Mouse (Mus musculus): Measurements from ENCODE around the gene Plekha1. TPM values are rescaled to one million over a fixed set of nuclear protein-coding genes. Genes with fewer than 3 reads are reported as not detected.

The Plekha1 gene
- total RNA-seq, 2 experiments from 2014 or later: 30.9 to 32.5 TPM

DNA sequence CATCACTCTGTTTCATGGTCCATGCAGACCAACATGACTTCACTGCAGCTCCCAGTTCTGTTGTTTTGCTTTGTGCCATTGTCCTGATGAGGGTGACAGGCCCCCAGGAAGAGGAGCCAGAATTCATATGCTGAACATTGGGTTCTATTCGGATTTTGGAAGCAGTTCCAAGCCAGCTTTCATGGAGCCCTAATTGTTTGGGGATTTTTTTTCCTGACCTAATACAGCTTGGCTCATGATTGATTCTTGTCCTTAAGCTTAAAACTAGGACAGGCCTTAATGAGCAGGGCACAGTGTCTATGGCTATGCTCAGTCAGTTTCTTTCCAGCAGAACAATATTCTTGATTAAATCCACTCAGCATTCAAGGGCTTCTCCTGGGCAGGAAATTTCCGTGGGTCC is 52.7 kb downstream of the Plekha1 start:
- no peak for DNase-seq

DNA sequence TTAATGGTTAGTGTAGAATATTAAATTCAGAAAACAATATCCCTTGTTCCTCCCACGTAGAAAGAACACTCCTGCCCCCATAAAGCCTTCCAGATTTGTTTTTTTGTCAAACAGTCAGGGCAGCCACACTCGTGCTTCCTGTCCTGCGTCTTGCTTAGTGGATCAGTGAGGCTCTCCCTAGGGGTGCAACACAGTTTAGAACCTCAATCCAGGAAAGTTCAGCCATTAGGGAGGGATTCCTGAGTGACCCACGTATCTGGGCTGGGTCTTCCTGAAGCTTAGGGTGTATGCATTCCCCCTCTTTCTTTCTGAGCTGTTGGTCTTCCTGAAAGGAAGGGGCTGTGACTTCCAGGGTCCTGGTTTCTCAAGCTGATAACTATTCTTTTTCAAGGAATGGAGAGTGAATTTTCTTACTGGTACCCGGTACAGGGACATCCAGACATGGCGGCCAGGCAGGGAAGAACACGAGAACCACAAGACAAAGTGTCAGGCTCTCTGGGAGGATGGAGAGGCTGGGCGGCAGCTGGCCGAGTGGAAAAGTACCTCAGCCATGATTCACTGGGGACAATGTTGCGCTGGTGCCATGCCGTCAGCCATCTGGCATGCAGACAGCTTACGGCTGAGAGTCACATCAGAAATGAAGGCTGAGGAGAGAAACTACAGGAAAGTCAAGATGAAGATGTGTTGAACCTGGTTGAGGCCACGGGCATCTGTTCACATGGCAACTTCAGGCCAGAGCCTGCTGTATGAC is 57.6 kb downstream of the Plekha1 start:
- no peak for DNase-seq

DNA sequence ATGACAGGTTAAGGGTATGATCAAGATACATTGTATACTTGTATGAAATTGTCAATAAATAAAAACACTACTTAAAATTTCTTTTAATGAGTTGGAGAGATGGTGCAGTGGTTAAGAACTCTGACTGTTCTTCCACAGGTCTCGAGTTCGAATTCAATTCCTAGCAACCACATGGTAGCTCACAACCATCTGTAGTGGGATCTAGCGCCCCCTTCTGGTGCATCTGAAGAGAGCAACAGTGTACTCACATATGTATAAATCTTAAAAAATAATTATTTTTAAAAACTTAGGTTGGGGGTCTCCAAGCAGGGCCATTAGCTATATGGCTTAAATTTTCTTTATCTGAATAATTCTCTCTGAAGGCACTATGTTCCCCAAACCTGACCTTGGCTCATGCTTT is 64.8 kb downstream of the Plekha1 start:
- no peak for DNase-seq

DNA sequence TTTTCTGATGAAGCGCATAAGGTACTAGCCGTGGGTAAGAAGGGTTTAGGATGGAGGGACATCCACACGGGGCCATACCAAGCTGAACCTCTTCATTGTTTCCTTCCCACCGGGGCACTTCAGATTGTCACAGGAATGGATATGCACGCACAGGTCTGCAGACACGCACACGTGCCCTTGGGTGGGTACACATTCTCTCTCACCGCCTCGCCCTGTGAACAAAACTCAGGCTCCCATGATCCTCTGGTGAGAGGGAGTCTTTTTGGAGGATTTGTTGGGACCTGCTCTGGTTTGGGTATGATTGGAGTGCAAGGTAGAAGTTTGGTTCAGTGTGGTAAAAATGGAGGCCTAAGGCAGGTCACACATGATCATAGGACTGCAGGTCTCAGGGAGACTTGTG is 67.4 kb downstream of the Plekha1 start:
- DNase-seq: no peak

DNA sequence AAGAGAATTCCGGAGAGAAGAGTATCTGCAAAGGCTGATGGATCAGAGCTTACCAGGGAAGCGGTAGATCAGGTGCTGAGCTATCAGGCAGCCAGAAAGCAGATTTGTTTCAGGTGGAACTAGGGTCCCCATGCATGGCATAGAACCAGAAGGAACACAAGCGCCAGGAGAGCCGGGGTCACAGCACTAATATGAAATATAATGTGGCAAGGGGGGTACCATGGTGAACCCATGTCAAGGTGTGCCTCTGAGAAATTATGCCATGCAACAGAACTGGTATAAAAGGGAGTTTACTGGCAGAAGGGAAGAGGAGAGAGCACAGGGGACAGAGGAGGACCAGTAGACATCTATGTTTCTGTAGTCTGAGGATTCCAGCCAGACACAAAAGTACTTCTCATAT is 69.1 kb downstream of the Plekha1 start:
- no peak for DNase-seq

DNA sequence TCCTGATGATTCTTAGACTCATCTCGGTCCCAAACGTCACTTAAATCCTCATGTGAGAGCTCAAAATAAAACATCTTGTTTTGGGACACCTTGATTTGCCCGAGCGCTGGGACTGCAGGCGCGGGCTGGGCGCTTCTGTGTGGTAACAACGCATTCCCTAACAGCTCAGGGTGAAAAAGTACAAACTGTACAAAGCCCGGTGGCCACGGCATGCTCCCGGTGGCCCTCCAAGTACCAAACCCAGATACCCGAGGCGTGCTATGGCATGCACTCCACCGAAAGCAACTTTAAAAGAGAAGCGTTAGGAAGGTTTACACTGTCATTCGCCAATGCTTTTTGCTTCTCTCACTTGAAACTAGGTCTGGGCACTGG is 69.9 kb downstream of the Plekha1 start:
- no peak for DNase-seq

DNA sequence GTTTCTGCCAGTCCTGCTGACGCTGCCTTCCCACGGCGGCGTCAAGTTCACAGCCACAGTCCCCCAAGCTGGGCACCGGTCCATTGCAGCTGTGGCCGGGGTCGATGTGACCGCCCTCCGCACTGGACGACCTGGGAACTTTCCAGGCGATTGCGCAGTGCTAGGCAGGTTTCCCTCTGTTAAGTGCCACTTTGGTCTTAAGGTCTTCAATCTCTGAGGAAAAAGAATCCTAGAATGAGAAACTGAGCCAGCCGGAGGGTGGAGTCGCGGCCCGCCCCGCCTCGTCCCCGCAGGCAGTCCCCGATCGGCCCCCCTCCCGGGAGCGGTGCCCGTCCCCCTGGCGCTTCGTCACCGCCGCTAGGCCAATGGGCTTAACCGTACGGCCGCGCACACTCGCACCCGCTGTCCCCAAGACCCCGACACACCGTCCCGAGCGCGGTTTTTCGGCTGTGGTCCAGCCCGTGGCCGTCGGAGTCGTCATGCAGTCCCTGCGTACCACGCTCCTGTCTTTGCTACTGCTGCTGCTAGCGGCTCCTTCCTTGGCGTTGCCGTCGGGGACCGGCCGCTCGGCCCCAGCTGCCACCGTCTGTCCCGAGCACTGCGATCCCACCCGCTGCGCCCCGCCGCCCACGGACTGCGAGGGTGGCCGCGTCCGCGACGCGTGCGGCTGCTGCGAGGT is 70.4 kb downstream of the Plekha1 start, which contains the start of gene Htra1:
TSS of gene Htra1 (plus strand) at position 319 of the 679 bp plus-strand sequence.
- DNase-seq: peak; percentile 83

DNA sequence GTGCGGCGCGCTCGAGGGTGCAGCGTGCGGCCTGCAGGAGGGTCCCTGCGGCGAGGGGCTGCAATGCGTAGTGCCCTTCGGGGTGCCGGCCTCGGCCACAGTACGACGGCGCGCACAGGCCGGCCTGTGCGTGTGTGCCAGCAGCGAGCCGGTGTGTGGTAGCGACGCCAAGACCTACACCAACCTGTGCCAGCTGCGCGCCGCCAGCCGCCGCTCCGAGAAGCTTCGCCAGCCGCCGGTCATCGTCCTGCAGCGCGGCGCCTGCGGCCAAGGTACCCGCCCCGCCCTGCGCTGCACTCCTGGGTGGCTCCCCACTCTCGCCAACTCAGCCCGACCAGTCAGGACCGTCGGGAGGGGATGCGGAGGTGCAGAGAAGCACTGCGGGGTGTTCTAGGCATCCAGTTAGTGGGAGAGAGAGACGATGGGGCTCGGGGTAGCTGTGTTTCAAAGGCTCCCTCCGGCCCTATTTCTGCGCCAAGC is 71.0 kb downstream of the Plekha1 start:
- peak; percentile 62 for DNase-seq

DNA sequence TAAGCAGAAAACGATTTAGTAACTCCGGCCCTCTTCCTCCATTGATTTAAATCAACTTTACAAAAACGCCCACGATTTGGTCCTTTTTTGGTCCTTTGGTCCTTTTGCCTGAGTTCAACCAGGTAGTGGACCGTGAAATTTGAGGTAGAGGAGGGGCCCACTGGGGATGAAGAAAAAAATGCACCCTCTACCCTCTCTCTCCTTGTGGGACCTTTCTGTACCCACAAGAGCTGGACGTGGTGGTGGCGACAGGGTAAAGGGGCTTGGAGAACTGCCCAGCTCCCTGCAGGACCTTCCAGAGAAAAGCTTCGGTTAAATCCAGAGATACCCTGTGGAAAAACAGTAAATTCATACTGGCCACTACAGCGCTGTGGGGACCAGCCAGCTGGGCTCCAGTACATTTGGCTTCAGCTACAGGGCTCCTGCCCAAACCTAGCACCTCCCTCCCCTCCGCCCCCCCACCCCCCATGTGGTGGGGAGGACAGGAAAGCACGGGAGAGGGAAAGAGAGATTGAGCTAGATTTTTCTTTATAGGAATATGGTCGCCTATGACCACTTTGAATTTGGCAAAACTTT is 71.8 kb downstream of the Plekha1 start:
- DNase-seq: peak; percentile 41

DNA sequence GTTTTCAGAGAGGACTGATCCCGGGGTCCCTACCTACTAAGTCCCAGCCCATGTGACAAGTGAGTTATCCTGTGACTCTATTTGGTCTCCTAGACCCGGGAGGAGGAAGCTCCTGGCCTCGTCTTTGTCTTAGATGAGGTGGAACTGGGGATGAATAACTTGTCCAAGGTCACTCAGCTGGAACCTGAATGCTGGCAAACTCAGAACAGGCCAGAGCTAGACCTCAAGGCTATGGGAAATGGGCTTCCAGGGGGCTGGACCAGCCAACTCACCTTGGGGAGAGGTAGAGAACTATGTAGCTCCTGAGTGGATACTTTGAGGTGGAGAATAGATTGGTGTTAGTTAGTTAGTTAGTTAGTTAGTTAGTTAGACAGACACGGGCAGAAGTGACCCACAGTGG is 72.4 kb downstream of the Plekha1 start:
- no peak for DNase-seq

DNA sequence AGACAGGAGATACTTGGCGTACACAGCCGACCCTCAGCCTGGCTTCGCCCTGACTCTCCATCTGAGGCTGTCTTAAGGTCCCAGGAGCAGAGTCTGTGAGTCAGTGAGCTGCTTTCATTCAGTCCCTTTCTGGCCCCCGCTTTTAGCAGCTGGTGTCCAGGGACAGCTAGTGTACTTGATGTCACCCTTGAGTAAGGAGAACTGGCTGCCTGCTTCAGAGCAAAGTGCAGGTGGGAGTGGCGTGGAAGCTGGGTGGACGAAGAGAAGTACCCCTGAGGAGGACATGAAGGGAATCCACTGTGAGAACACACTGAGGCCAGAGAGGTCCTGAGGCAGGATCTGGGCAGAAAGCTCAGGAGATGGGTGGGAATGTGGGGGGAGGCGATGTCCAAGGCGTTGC is 73.3 kb downstream of the Plekha1 start:
- DNase-seq: no peak

DNA sequence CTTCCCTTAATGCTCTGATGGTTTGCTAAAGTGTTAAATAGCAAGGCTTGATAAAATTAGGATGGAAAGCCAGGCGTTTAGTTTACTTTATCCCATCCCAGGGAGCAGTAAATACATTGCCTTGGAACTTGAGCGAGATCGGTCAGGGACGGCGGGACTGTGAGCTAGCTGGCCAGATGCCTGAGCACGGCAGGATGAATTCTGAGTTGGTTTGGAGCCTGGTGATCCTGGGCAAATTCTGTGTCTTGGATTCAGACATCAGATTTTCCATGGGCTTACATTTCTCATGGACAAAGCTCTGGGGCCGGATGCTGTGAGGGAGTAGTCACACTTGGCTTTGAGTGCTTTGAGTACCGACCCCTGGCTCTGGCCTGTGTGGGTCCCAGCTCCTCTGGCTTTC is 75.2 kb downstream of the Plekha1 start:
- no peak for DNase-seq

DNA sequence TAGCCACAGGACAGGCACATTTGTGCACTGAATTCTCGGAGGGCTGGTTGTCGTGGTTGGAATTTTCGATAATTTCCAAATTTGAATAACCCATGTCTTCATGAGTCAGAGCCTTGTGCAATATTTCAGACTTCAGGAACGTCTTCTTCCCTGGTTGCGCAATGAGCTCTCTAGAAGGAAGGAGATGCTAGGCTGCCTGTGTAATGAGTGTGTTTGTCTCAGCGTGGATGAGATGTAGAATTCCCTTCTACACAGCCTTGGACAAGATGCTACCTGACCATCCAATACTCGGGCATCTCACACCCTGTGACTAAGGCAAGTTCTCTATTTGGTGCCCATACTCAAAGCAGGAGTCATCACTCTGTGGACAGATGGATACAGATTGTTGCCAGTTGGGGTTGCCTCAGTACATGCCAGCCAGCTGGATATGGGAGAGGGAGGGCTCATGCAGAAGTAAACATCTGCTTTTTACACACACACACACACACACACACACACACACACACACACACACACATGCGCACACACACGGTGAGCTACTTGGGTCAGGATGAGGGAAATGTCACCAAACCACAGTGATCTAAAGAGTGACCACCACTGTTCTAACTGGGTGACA is 77.8 kb downstream of the Plekha1 start:
- DNase-seq: no peak

DNA sequence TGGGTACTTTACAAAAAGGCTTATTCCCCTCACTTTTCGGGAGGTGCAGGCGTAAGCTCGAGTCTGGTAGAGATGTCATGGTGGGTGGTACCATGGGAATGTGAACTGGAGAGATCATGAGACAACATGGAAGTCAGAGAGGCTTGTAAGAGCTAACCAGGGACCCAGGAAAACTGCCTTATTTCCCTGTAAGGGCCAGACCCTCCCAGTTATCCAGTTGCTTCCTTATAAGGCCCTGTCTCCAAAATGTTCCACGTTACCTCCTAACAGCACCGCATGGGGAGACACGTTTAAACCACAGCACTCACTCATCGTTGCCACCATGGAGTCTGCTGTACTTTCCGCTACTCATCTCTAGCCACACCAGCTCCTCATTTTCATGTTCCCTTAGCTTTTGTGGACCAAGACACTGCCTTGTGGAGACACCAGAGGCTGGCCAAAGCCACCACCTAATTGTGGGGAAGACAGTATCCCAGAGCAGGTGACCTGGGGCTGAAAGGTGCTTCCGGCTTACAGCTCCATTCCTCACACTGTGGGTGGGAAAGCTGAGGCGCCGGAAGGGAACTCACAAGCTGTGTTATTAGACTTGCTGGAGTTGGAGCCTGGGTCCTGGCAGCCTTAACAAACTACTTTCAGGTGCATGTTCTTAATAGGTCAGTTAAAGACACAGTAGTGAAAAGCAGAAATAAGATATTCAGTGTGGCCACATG is 79.4 kb downstream of the Plekha1 start:
- DNase-seq: no peak

DNA sequence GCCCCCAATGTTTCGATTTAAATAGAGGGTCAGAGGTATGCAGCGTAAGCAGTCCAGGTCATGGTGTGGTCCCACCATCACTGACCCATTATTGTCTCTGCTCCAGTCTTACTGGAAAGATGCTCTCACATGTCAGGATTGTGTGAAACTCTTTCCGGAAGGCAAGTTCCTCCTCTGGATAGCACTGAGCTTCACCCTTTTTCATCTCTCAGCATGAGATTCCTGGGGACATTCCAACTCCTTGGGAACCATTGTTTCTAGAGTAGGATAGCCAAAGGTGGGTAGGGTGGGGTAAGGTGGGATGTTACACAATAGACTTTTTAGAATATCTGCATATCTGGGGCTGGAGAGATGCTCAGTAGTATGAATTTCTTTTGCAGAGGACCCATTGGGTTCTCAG is 80.2 kb downstream of the Plekha1 start:
- no peak for DNase-seq

DNA sequence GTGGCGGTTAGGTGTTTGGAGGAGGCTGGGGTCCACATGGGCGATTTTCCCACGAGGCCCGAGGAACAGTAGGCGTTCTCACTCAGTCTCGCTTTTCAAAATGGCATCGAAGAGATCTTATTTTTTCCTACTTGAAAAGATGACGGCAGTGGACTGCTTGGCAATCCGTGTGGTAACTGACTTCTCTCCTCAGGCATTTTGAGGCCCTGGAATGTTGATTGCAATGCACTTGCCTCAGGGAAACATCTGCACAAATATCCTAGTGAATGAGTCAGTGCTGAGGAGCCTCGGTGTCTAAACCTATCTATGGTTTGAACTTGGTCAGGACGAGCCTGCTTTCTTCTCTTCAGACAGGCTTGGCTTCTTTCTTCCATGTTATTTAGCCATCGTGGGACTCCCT is 80.7 kb downstream of the Plekha1 start:
- DNase-seq: no peak

DNA sequence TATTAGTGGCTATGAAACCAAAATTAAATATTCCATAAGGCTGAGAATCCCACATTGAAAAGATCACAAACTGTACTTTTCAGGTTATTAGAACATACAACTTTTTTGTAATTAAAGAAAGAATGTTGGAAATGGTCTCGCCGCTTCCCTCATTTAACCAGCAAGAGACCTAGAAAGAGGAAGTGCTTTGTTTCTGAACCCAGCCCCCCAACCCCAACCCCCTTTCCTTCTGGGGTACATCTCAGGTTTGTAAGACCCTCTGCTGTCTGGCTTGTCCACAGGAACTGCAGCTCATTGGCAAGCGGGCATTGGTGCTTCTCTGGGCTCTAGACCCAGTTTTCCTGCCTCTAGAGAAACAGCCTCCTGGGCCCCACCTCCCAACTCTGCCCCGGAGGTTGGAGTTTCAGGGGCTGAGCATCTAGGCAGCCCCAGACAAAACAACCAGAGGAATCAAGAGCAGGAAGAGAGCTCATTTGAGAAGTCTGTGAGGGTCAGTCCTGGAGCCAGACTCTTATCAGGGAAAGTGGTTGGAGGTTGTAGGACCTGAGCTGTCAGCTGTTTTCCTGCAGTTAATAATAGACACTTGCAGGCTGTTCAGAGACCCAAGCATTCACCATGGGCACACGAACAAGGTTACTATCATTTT is 83.1 kb downstream of the Plekha1 start:
- no peak for DNase-seq

DNA sequence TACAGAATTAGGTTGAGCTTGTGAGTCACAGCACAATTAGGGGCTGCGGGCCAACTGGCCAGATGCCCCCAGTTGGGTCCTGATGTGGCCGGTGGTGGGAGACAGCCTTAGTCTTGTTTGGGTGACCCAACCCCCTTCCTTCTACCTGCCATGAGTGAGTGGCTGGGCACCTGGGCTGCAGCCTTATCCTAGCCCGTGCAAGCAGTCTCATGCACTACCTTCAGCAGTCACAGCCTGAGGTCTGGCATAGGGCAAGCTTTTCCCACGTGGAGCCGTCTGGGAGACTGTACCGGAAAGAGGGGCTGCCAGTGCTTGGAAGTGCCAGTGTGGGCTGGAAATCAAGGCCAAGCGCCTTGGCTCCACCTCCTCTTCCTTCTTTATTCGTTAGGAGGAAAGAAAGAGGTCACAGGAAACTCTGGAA is 83.8 kb downstream of the Plekha1 start:
- DNase-seq: peak; percentile 44

DNA sequence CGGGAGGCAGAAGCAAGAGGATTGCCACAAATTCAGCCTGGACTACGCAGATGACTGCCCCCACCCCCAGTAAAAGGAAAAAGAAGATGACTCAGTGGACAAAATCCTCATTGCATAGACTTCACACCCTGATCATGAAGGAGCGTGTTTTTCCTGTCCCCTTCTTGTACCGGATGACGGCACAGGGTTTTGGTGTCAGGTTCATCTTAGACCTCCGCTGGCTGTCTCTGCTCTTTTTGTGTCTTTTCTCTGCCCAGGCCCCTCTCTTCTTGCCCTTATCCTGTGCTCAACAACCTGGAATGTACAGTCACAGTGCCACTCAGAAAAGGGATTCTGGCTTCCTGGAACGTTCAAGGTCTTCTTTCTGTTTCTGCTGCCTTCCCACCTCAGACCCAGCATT is 84.9 kb downstream of the Plekha1 start:
- DNase-seq: no peak

DNA sequence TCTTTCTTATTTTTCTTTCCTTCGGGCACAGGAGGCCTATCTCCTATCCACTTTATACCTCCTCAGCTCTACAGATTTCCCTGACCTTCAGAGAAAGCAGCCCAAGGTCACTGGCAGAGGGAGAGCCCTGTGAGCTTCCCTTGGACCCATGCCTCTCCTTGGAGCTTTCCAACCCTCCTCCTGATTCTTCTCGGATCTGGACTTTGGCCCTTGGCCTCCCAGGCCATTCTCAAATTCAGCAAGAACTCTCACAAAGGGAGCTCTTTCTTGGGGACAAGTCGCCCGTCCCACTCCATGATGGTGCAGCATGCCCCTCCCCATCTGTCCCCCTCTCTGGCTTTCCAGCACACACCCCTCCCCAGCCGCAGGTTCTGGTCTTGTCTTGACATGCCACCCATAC is 85.4 kb downstream of the Plekha1 start:
- no peak for DNase-seq

DNA sequence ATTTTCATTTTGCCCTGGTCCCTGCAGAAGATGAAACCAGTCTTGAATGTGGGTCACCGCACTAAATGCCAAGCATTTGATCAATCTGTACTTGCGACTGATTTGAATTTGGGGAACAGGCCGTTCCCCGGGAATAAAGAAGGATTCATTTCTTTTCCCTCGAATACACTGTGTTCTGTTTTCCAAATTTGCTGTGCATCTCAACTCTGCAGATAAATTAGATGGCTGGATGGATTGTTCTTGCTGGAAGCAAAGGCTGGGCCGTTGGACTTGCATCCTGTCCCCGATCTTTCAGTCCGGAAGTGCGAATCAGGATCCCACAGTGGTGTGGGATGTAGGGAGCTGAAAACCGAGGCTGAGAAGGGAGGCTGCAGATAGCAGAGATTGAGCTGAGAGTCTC is 87.8 kb downstream of the Plekha1 start:
- DNase-seq: no peak

DNA sequence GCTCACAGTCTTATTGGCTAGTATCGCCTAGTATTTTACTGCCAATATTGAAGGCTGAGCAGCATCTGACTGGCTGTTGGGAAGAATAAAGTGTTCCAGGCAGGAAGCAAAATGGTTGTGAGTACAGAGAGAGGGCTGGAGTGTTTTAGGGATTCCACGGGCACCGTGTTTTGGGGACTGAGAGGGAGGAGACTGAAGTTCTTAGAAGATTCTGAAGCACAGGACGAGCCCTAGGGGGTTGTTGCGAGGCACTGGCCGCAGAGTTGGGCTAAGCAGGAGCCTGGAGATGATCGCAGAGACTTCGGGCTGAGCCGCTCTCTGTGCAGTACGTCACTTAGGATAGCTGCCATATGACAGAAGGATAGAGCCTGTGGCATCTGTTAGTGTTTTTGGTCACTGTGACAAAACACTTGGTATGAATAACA is 88.6 kb downstream of the Plekha1 start:
- DNase-seq: no peak

Data from gastrocnemius, postnatal 10 days (tissue).